Mouse (Mus musculus): ENCODE measurements around the gene Dnajb2. TPM values are rescaled to one million over a fixed set of nuclear protein-coding genes. Genes with fewer than 3 reads are reported as not detected.
A peak's percentile ranks its signal among the peaks of the same experiment; 100 is the strongest.

The Dnajb2 gene
- polyA plus RNA-seq (2014; fragmentation: Nextera tagmentation; extraction: Ambion mirVana), result 14.1 and 16.9 TPM in 2 replicates

GRCm38 (mm10) chr1:75236117-75237050, at the start of gene Dnajb2:
TSS of gene Dnajb2 (plus strand) at chr1:75236406.
- peaks cover 7% of the 10 kb centered on the region; the same call in 1 of the 2 replicates for H3K36me3 ChIP-seq (ENCODE audit: insufficient read depth)
- H3K9ac ChIP-seq, result peak within 1 kb of the TSS; percentile 74
- no peak for TF ChIP-seq CTCF (IDR thresholded peaks at IDR 0.05; ENCODE audit: low read depth)
- H3K27me3 ChIP-seq (ENCODE audit: insufficient read depth, low read length), result no peaks in the 10 kb centered on the region
- H3K4me3 ChIP-seq (ENCODE audit: low read depth, low read length), result peak within 1 kb of the TSS; percentile 68
- ATAC-seq (ENCODE audit: insufficient read depth) (peak; percentile 94), DNase-seq (peak; percentile 88)
- H3K27ac ChIP-seq (ENCODE audit: low read depth), result peak within 1 kb of the TSS; percentile 89
- H3K4me1 ChIP-seq (ENCODE audit: insufficient read depth), result peaks cover 4% of the 10 kb centered on the region; the same call in 1 of the 2 replicates
- WGBS, result under 1% methylated on average over 64 of the region's 64 CpGs
- H3K9me3 ChIP-seq (ENCODE audit: low read depth, low read length), result no peaks in the 10 kb centered on the region
- H3K4me2 ChIP-seq, result peak within 1 kb of the TSS; percentile 92

DNA sequence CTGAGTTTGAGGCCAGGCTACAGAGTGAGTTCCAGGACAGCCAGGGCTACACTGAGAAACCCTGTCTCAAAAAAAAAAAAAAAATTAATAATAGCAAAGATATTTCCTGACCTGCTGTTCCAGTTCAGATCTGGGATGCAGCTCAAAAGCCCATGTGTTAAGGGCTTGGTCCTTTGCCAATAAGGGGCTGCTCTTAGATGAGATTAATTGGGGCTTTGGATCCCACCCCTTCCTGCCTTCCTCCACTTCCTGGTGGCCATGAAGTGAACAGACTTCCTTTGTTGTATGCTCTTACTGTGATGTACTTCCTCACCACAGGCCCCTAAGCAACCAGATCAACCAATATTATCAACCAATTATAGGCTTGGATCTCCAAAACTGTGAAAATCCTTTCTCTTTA, 49.1 kb upstream of the Dnajb2 start:
- peak; percentile 55 for DNase-seq
- TF ChIP-seq CTCF (IDR thresholded peaks at IDR 0.05; ENCODE audit: low read depth), result no peak
- Histone ChIP-seq H3K4me2 (no peak overlapping the region), H3K4me1 (ENCODE audit: insufficient read depth) (peaks cover 9% of the 10 kb centered on the region; the same call in 1 of the 2 replicates), H3K4me3 (ENCODE audit: low read depth, low read length) (no peak overlapping the region), H3K36me3 (ENCODE audit: insufficient read depth) (peaks cover 47% of the 10 kb centered on the region), H3K27ac (ENCODE audit: low read depth) (no peak overlapping the region), H3K27me3 (ENCODE audit: insufficient read depth, low read length) (no peaks in the 10 kb centered on the region), H3K9ac (no peak overlapping the region), H3K9me3 (ENCODE audit: low read depth, low read length) (no peaks in the 10 kb centered on the region)
- no peak for ATAC-seq (ENCODE audit: insufficient read depth)

DNA sequence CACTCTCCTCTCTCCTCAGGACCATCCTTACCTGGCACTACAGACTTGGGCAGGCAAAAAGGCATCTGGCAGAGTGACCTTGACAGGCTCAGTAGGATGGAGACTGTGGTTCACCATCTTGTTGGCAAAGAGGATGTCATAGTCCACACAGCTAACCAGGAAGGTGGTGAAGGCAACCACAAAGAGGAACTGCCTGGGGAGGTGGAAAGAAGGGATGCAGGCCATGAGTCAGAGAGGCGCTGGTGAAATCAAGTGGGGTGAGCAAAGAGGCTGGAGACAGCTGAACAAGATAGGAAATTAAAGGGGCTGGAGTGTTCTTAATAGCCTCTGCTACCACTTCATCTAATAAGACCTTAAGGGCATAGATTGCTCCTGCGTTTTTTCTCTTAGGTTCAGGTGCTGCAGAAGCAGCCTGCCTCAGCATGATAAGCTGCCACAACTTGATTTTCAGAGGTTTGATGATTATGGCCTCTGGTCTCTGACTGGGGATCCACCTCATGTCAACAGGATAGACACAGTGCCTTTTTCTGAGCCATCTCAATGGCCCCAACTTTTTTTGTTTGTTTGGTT, 48.2 kb upstream of the Dnajb2 start:
- Histone ChIP-seq H3K4me1 (ENCODE audit: insufficient read depth) (peaks cover 11% of the 10 kb centered on the region), H3K4me2 (no peak overlapping the region), H3K9me3 (ENCODE audit: low read depth, low read length) (no peaks in the 10 kb centered on the region), H3K4me3 (ENCODE audit: low read depth, low read length) (no peak overlapping the region), H3K27me3 (ENCODE audit: insufficient read depth, low read length) (no peaks in the 10 kb centered on the region), H3K27ac (ENCODE audit: low read depth) (no peak overlapping the region), H3K9ac (no peak overlapping the region), H3K36me3 (ENCODE audit: insufficient read depth) (peaks cover 39% of the 10 kb centered on the region)
- WGBS, result 88% methylated on average over 2 of the region's 2 CpGs
- DNase-seq (no peak), ATAC-seq (ENCODE audit: insufficient read depth) (no peak)
- TF ChIP-seq CTCF (IDR thresholded peaks at IDR 0.05; ENCODE audit: low read depth), result no peak

DNA sequence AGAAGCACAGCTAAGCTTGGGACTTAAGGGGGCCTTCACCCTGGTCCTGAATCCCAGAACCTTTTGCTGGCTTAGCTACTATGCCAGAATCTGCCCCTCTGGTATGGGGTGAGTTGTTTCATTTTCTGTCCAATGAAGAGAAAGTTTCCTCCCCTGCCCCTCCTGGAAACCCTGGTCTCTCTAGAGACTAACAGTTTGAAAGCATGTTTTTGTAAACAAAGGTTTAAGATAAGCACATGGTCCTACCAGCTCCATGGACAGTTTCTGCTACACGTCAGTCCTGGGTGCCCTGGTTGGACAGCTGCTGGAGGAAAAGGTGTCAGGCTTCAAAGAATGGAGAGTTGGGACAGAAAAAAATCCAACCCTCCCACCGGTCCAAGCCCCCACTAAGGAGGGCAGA, 45.6 kb upstream of the Dnajb2 start:
- H3K4me2 ChIP-seq, result peak overlapping the region; percentile 88
- H3K27ac ChIP-seq (ENCODE audit: low read depth), result no peak overlapping the region
- WGBS, result 49% methylated on average over 2 of the region's 2 CpGs
- peak overlapping the region; percentile 79 for H3K9ac ChIP-seq
- peaks cover 16% of the 10 kb centered on the region for H3K4me1 ChIP-seq (ENCODE audit: insufficient read depth)
- no peak for ATAC-seq (ENCODE audit: insufficient read depth)
- DNase-seq, result no peak
- H3K27me3 ChIP-seq (ENCODE audit: insufficient read depth, low read length), result no peaks in the 10 kb centered on the region
- TF ChIP-seq CTCF (IDR thresholded peaks at IDR 0.05; ENCODE audit: low read depth), result no peak
- no peaks in the 10 kb centered on the region for H3K9me3 ChIP-seq (ENCODE audit: low read depth, low read length)
- H3K4me3 ChIP-seq (ENCODE audit: low read depth, low read length), result peak overlapping the region; percentile 67; the same call in 1 of the 2 replicates
- H3K36me3 ChIP-seq (ENCODE audit: insufficient read depth), result peaks cover 27% of the 10 kb centered on the region

- WGBS, result 39% methylated on average over 5 of the region's 5 CpGs
- DNase-seq (no peak), ATAC-seq (ENCODE audit: insufficient read depth) (no peak; the same call in 1 of the 2 replicates)
- Histone ChIP-seq H3K9ac (peak overlapping the region; percentile 79), H3K4me1 (ENCODE audit: insufficient read depth) (peaks cover 16% of the 10 kb centered on the region), H3K4me2 (peak overlapping the region; percentile 88), H3K9me3 (ENCODE audit: low read depth, low read length) (no peaks in the 10 kb centered on the region), H3K36me3 (ENCODE audit: insufficient read depth) (peaks cover 27% of the 10 kb centered on the region), H3K4me3 (ENCODE audit: low read depth, low read length) (peak overlapping the region; percentile 67), H3K27ac (ENCODE audit: low read depth) (peak overlapping the region; percentile 70; the same call in 1 of the 2 replicates), H3K27me3 (ENCODE audit: insufficient read depth, low read length) (no peaks in the 10 kb centered on the region)
- no peak for TF ChIP-seq CTCF (IDR thresholded peaks at IDR 0.05; ENCODE audit: low read depth)
Observed at GRCm38 (mm10) chr1:75191258-75191621, 45.0 kb upstream of the Dnajb2 start.

DNA sequence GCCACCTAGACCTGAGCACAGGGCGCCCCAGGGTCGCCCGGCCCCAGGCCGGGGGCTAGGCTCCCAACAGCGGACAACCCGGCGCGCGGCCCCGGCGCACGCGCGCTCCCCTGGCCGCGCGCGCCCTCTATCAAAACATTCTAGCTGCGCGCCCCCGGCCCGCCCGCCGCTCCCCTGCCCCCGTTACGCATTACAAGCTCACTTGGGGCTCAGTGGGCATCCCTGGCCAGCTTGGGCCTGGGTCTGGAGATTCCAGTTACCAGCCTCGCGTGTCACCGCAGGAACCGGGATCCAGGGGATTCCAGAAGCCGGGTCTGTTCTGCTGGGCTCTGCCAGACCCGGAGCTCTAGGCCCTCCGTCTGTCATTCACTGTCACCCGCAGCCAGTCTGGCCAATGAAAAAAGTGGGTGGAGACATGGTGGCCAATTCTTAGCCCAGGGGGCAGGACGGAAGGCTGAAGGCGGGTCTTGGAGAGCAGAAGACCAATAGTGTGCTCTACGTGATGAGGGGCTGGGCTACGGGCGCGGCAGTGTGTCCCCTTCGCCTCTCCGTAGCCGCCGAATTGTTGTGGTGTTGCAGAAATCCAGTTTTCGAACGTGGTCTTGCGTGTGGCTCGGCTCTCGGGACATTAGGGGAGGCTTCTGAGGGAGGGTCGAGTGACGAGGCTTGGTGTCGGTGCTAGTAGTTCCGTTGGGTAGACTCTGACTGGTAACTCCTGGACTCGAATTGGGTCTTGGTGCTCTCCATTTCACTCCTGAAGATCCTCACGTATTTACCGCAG, 44.4 kb upstream of the Dnajb2 start, which contains the start of the genes Ankzf1 and Atg9a:
Gene Ankzf1, plus strand, starts transcription at position 530 of the 781 bp plus-strand sequence.
Gene Atg9a, minus strand, starts transcription at position 575 of the 781 bp plus-strand sequence.
- H3K27ac ChIP-seq (ENCODE audit: low read depth), result peak within 1 kb of the TSS; percentile 96
- H3K9me3 ChIP-seq (ENCODE audit: low read depth, low read length), result no peaks in the 10 kb centered on the region
- peaks cover 16% of the 10 kb centered on the region for H3K4me1 ChIP-seq (ENCODE audit: insufficient read depth)
- DNase-seq, result peak; percentile 98
- peaks cover 27% of the 10 kb centered on the region for H3K36me3 ChIP-seq (ENCODE audit: insufficient read depth)
- no peaks in the 10 kb centered on the region for H3K27me3 ChIP-seq (ENCODE audit: insufficient read depth, low read length)
- peak within 1 kb of the TSS; percentile 85 for H3K9ac ChIP-seq
- ATAC-seq (ENCODE audit: insufficient read depth), result peak; percentile 99
- peak within 1 kb of the TSS; percentile 92 for H3K4me2 ChIP-seq
- H3K4me3 ChIP-seq (ENCODE audit: low read depth, low read length), result peak within 1 kb of the TSS; percentile 67
- under 1% methylated on average over 55 of the region's 56 CpGs for WGBS
- TF ChIP-seq CTCF (IDR thresholded peaks at IDR 0.05; ENCODE audit: low read depth), result no peak
